ENCODE assay signal across 33 mouse cellular contexts in genomic region chr10:113902744-113903143, GRCm38 (mm10).
"Had no signal": no experiment of that assay in that cellular context is flagged by ENCODE, and none has a peak within 500 bp of the region (broad histone marks: within the 10 kb centered on the region; RNA-seq: fewer than 3 reads in every experiment).

No protein-coding gene starts in this region.

- H3K9me3 ChIP-seq: heart, embryonic 13.5 days; heart, embryonic 15.5 days; hindbrain, embryonic 10.5 days; hindbrain, embryonic 12.5 days; hindbrain, embryonic 13.5 days; hindbrain, embryonic 15.5 days; intestine, embryonic 15.5 days; kidney, embryonic 15.5 days had no signal

- ATAC-seq: hindbrain, embryonic 16.5 days; hindbrain, postnatal 0 days; inflammation-experienced regulatory T-cells, adult 6 months; intestine, embryonic 15.5 days; intestine, embryonic 16.5 days; intestine, postnatal 0 days had no signal

- H3K4me3 ChIP-seq: heart, embryonic 13.5 days; heart, embryonic 15.5 days; hindbrain, embryonic 10.5 days; hindbrain, embryonic 12.5 days; hindbrain, embryonic 13.5 days; hindbrain, embryonic 15.5 days; intestine, embryonic 15.5 days; kidney, embryonic 15.5 days; layer of hippocampus, adult 2 months; left cerebral cortex, adult 2 months had no signal

- H3K4me2 ChIP-seq: heart, embryonic 13.5 days; heart, embryonic 15.5 days; hindbrain, embryonic 12.5 days; hindbrain, embryonic 13.5 days; hindbrain, embryonic 14.5 days; hindbrain, embryonic 15.5 days; intestine, embryonic 15.5 days; kidney, embryonic 15.5 days had no signal

- DNase-seq: heart, postnatal 10 days; heart, postnatal 14 days; heart, postnatal 36 days; heart, postnatal 4 days; kidney, adult 11 months; kidney, adult 18-20 months; kidney, adult 2 months; kidney, adult 8-10 months; kidney, adult 9 months; kidney, postnatal 10 days; kidney, postnatal 14 days; kidney, postnatal 25 days; kidney, postnatal 36 days; kidney, postnatal 4 days; layer of hippocampus, adult 9-11 months; layer of hippocampus, postnatal 36 days had no signal

- H3K9ac ChIP-seq: heart, embryonic 13.5 days; heart, embryonic 15.5 days; hindbrain, embryonic 12.5 days; hindbrain, embryonic 13.5 days; hindbrain, embryonic 14.5 days; hindbrain, embryonic 15.5 days; intestine, embryonic 15.5 days; kidney, embryonic 15.5 days had no signal

- H3K27ac ChIP-seq: heart, embryonic 13.5 days; heart, embryonic 15.5 days; hindbrain, embryonic 10.5 days; hindbrain, embryonic 12.5 days; hindbrain, embryonic 13.5 days; hindbrain, embryonic 14.5 days; hindbrain, embryonic 15.5 days; hindbrain, postnatal 0 days; intestine, embryonic 15.5 days; kidney, embryonic 15.5 days; kidney, postnatal 0 days; layer of hippocampus, adult 2 months; left cerebral cortex, adult 2 months had no signal

- H3K4me1 ChIP-seq: heart, embryonic 13.5 days; heart, embryonic 15.5 days; hindbrain, embryonic 10.5 days; hindbrain, embryonic 12.5 days; hindbrain, embryonic 13.5 days; hindbrain, embryonic 15.5 days; intestine, embryonic 15.5 days; kidney, embryonic 15.5 days had no signal

- H3K27me3 ChIP-seq: heart, embryonic 13.5 days; heart, embryonic 15.5 days; hindbrain, embryonic 12.5 days; hindbrain, embryonic 13.5 days; hindbrain, embryonic 15.5 days; intestine, embryonic 15.5 days; kidney, embryonic 15.5 days had no signal

- H3K36me3 ChIP-seq: heart, embryonic 13.5 days; heart, embryonic 15.5 days; hindbrain, embryonic 10.5 days; hindbrain, embryonic 12.5 days; hindbrain, embryonic 13.5 days; hindbrain, embryonic 15.5 days; intestine, embryonic 15.5 days; kidney, embryonic 15.5 days had no signal
